Mouse (Mus musculus) MEL (cell line): ENCODE measurements at regions not wholly inside any gene's neighbourhood (a gene's known extent, or its start where the extent isn't known, plus 50 kb on each side); places are given as distances from the start of the nearest gene placed in this dataset.

Experiments
- DNase-seq: peaks from one replicate; pipeline ENCODE4 v3.0.0; 2011; ENCODE audit warnings: low read depth, low spot score
- H3K27ac ChIP-seq: 2 replicates; pipeline ENCODE4 v1.5.1; 2012; ENCODE audit warnings: low read depth, mild to moderate bottlenecking, control low read depth, low read length, moderate library complexity; ENCODE audit not compliant: control insufficient read depth
- H3K27me3 ChIP-seq, 2 experiments: fragments of 150-350 bp in 1 of 2; sonication (generic) in 1 of 2; 2 replicates each; pipeline ENCODE4 v1.6.1; 2012; ENCODE audit warnings: low read length in 2 of 2, mild to moderate bottlenecking in 2 of 2, improper control_type of control experiment in 1 of 2, moderate library complexity in 1 of 2; ENCODE audit not compliant: insufficient read depth in 2 of 2, control insufficient read depth in 1 of 2
- H3K36me3 ChIP-seq, 2 experiments: 2 replicates each; pipeline ENCODE4 v1.6.1; 2012 to 2014; ENCODE audit warnings: low read length in 2 of 2, improper control_type of control experiment in 1 of 2, inconsistent platforms in 1 of 2, mild to moderate bottlenecking in 1 of 2; ENCODE audit not compliant: insufficient read depth in 2 of 2, control insufficient read depth in 1 of 2
- H3K4me1 ChIP-seq, 2 experiments: fragments of 150-350 bp in 1 of 2; sonication (generic) in 1 of 2; 2 replicates each; pipeline ENCODE4 v1.6.1; 2012; ENCODE audit warnings: low read length in 2 of 2, improper control_type of control experiment in 1 of 2, mild to moderate bottlenecking in 1 of 2; ENCODE audit not compliant: insufficient read depth in 2 of 2, control insufficient read depth in 1 of 2
- H3K4me3 ChIP-seq, 2 experiments: fragments of 150-350 bp in 1 of 2; sonication (generic) in 1 of 2; 2 replicates each; pipeline ENCODE4 v1.5.1; 2012; ENCODE audit warnings: low read depth in 2 of 2, low read length in 2 of 2, mild to moderate bottlenecking in 2 of 2, moderate library complexity in 2 of 2, control low read depth in 1 of 2, improper control_type of control experiment in 1 of 2; ENCODE audit not compliant: control insufficient read depth in 1 of 2, insufficient read depth in 1 of 2
- H3K79me2 ChIP-seq: 2 replicates; pipeline ENCODE4 v1.6.1; 2012; ENCODE audit warnings: mild to moderate bottlenecking, low read length, moderate library complexity; ENCODE audit not compliant: control insufficient read depth, poor library complexity, insufficient read depth
- H3K9ac ChIP-seq: 2 replicates; pipeline ENCODE4 v1.6.1; 2012; ENCODE audit warnings: low read depth, mild to moderate bottlenecking, control low read depth, low read length, moderate library complexity; ENCODE audit not compliant: control insufficient read depth, poor library complexity, severe bottlenecking
- H3K9me3 ChIP-seq: fragments of 150-350 bp; sonication (generic); replicated peaks from 2 replicates; pipeline ENCODE4 v1.6.1; 2012; ENCODE audit warnings: mild to moderate bottlenecking, low read length, improper control_type of control experiment, moderate library complexity; ENCODE audit not compliant: insufficient read depth
- BHLHE40 ChIP-seq: IDR thresholded peaks from 2 replicates; pipeline ENCODE4 v1.6.1; 2012; ENCODE audit warnings: low read depth, mild to moderate bottlenecking, inconsistent platforms, low read length, improper control_type of control experiment, borderline replicate concordance
- CHD2 ChIP-seq: IDR thresholded peaks from 2 replicates; pipeline ENCODE4 v1.6.1; 2011; ENCODE audit warnings: low read length, improper control_type of control experiment
- EP300 ChIP-seq, 2 experiments: IDR thresholded peaks; 2 replicates each; pipeline ENCODE4 v1.6.1; 2011; ENCODE audit warnings: improper control_type of control experiment in 2 of 2, low read length in 2 of 2, low read depth in 1 of 2, mild to moderate bottlenecking in 1 of 2
- GATA1 ChIP-seq: IDR thresholded peaks from 2 replicates; pipeline ENCODE4 v1.6.1; 2011; ENCODE audit warnings: low read depth, low read length, improper control_type of control experiment
- RAD21 ChIP-seq: IDR thresholded peaks from 2 replicates; pipeline ENCODE4 v1.6.1; 2011; ENCODE audit warnings: mild to moderate bottlenecking, low read depth, low read length, improper control_type of control experiment
- TBP ChIP-seq: IDR thresholded peaks from 2 replicates; pipeline ENCODE4 v1.8.0; 2011; ENCODE audit warnings: low read depth, low read length, improper control_type of control experiment
- ZKSCAN1 ChIP-seq: IDR thresholded peaks from 2 replicates; pipeline ENCODE4 v1.6.1; 2012; ENCODE audit warnings: low read depth, mild to moderate bottlenecking, inconsistent platforms, low read length, improper control_type of control experiment, moderate library complexity

DNA sequence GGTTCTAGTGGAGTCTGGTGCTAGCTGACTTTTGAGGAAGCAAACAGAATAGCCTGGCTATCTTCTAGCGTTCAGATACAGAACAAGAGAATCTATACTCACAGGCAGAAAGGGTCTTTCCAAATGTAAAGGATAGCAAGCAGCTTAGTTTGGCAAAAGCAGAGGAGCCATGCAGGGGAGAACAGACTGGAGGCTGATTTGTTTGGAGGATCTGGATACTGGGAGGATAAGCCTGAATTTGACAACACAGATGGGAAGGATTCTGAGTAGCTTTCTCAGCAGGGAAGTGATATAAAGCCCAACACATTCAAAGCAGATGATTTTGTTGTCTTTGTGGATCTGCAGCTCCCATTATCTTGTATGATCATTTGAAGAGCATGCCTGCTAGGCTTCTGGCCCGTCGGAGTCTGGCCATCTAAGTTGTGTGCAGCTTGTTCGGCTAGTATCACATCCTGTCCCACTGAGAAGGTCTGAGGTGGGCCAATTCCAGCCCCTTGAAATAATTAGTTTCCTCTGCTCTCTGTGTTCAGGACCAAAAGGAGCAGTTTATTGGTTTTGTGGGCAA, 145.6 kb downstream of the H2al1n start:
- no peaks in the 10 kb centered on the region for H3K27me3 ChIP-seq
- DNase-seq = no peak
- H3K4me1 ChIP-seq = no peaks in the 10 kb centered on the region
- H3K9ac ChIP-seq = no peak overlapping the region
- no peak overlapping the region for H3K4me3 ChIP-seq
- TF ChIP-seq TBP (no peak), GATA1 (no peak), EP300 (IDR thresholded peaks at IDR 0.05; ENCODE audit: low read depth in 1 of 2, low read length in 2 of 2) (no peak), BHLHE40 (no peak), ZKSCAN1 (no peak), RAD21 (no peak), CHD2 (no peak)
- no peak overlapping the region for H3K27ac ChIP-seq
- H3K79me2 ChIP-seq = no peaks in the 10 kb centered on the region
- H3K9me3 ChIP-seq = no peaks in the 10 kb centered on the region
- no peaks in the 10 kb centered on the region for H3K36me3 ChIP-seq
